Comparison of ENCODE assay signal across 27 mouse cellular contexts in genomic region chr17:34272102-34272501, GRCm38 (mm10). TPM values are rescaled to one million over a fixed set of nuclear protein-coding genes. Genes with fewer than 3 reads are reported as not detected.
"Had no signal": no experiment of that assay in that cellular context is flagged by ENCODE, and none has a peak within 500 bp of the region (broad histone marks: within the 10 kb centered on the region; RNA-seq: fewer than 3 reads in every experiment).

No protein-coding gene starts in this region.

- H3K27me3 ChIP-seq: limb, embryonic 13.5 days; midbrain, embryonic 15.5 days; neural tube, embryonic 12.5 days; neural tube, embryonic 15.5 days; stomach, embryonic 15.5 days had no signal

- H3K36me3 ChIP-seq: limb, embryonic 10.5 days; limb, embryonic 13.5 days; liver, embryonic 13.5 days; midbrain, embryonic 15.5 days; neural tube, embryonic 12.5 days; neural tube, embryonic 15.5 days; stomach, embryonic 15.5 days had no signal

- H3K9ac ChIP-seq: limb, embryonic 13.5 days; liver, embryonic 13.5 days; lung, embryonic 14.5 days; midbrain, embryonic 15.5 days; neural tube, embryonic 12.5 days; neural tube, embryonic 15.5 days; stomach, embryonic 15.5 days had no signal

- H3K9me3 ChIP-seq: limb, embryonic 13.5 days; liver, embryonic 13.5 days; midbrain, embryonic 15.5 days; stomach, embryonic 15.5 days had no signal

- H3K4me2 ChIP-seq: limb, embryonic 13.5 days; liver, embryonic 13.5 days; lung, embryonic 14.5 days; midbrain, embryonic 11.5 days; midbrain, embryonic 15.5 days; neural tube, embryonic 12.5 days; neural tube, embryonic 15.5 days; stomach, embryonic 15.5 days had no signal

- H3K4me1 ChIP-seq: limb, embryonic 10.5 days; limb, embryonic 13.5 days; liver, embryonic 13.5 days; midbrain, embryonic 15.5 days; neural tube, embryonic 12.5 days; neural tube, embryonic 15.5 days; stomach, embryonic 15.5 days had no signal

- DNase-seq: kidney, adult 2 months; kidney, postnatal 10 days; kidney, postnatal 4 days; liver; liver, embryonic 13.5 days; lung, embryonic 14.5 days; lung, postnatal 10 days; lung, postnatal 4 days; right cerebral cortex, adult 18-20 months; right cerebral cortex, postnatal 14 days; right cerebral cortex, postnatal 4 days; thymus, adult 18-20 months; thymus, postnatal 36 days had no signal

- H3K27ac ChIP-seq: limb, embryonic 10.5 days; limb, embryonic 13.5 days; liver, embryonic 13.5 days; midbrain, embryonic 15.5 days; neural tube, embryonic 12.5 days; neural tube, embryonic 15.5 days; stomach, embryonic 15.5 days had no signal

- ATAC-seq: midbrain, embryonic 15.5 days had no signal

- H3K4me3 ChIP-seq: limb, embryonic 10.5 days; limb, embryonic 13.5 days; liver, embryonic 13.5 days; midbrain, embryonic 15.5 days; neural tube, embryonic 12.5 days; neural tube, embryonic 15.5 days; stomach, embryonic 15.5 days had no signal

RNA-seq across cellular contexts. Expression of gene H2-Aa, which starts 15.5 kb away (rescaled TPM):
- polyA plus RNA-seq: limb, embryonic 10.5 days; midbrain, embryonic 11.5 days had no signal

RNA-seq across cellular contexts. Expression of gene H2-Ob, which starts 33.4 kb away (rescaled TPM):
- polyA plus RNA-seq: kidney, embryonic 14.5 days; limb, embryonic 10.5 days; limb, embryonic 13.5 days; lung, embryonic 14.5 days; midbrain, embryonic 11.5 days; neural tube, embryonic 12.5 days had no signal

RNA-seq across cellular contexts. Expression of gene H2-Eb2, which starts 53.4 kb away (rescaled TPM):
- total RNA-seq: layer of hippocampus, adult 18-20 months; layer of hippocampus, postnatal 25 days; left cerebral cortex, adult 18-20 months; left cerebral cortex, postnatal 25 days had no signal
- polyA plus RNA-seq: limb, embryonic 10.5 days; limb, embryonic 13.5 days; liver, embryonic 13.5 days; liver, embryonic 16.5 days; lung, embryonic 14.5 days; midbrain, embryonic 11.5 days; neural tube, embryonic 12.5 days; stomach, embryonic 15.5 days; testis, adult 2 months had no signal
